Mouse (Mus musculus) forebrain, embryonic 16.5 days (tissue): ENCODE measurements at regions not wholly inside any gene's neighbourhood (a gene's known extent, or its start where the extent isn't known, plus 50 kb on each side); places are given as distances from the start of the nearest gene placed in this dataset.

Source experiments
- ATAC-seq: fragments of 200-750 bp; cut with Nextera tagmentation; 2 replicates; pipeline ENCODE4 v1.8.0; 2017; ENCODE audit warnings: mild to moderate bottlenecking, moderate library complexity
- H3K27ac ChIP-seq: fragments of 300-500 bp; sonication (generic); 2 replicates; pipeline ENCODE4 v1.5.1; 2014; ENCODE audit warnings: low read length, control low read depth
- H3K27me3 ChIP-seq: fragments of 300-500 bp; sonication (generic); replicated peaks from 2 replicates; pipeline ENCODE4 v1.6.1; 2014; ENCODE audit warnings: low read length; ENCODE audit not compliant: control insufficient read depth, insufficient read depth
- H3K36me3 ChIP-seq: fragments of 300-500 bp; sonication (generic); 2 replicates; pipeline ENCODE4 v1.6.1; 2014; ENCODE audit not compliant: control insufficient read depth, insufficient read depth
- H3K4me1 ChIP-seq: fragments of 300-500 bp; sonication (generic); replicated peaks from 2 replicates; pipeline ENCODE4 v1.6.1; 2014; ENCODE audit warnings: low read length; ENCODE audit not compliant: control insufficient read depth, insufficient read depth
- H3K4me2 ChIP-seq: fragments of 300-500 bp; sonication (generic); 2 replicates; pipeline ENCODE4 v1.6.1; 2014; ENCODE audit warnings: mild to moderate bottlenecking, low read length, control low read depth
- H3K4me3 ChIP-seq: fragments of 300-500 bp; sonication (generic); replicated peaks from 2 replicates; pipeline ENCODE4 v1.5.1; 2014; ENCODE audit warnings: mild to moderate bottlenecking, low read length, control low read depth
- H3K9ac ChIP-seq: fragments of 300-500 bp; sonication (generic); replicated peaks from 2 replicates; pipeline ENCODE4 v1.6.1; 2014; ENCODE audit warnings: low read depth, low read length, control low read depth
- H3K9me3 ChIP-seq: fragments of 300-500 bp; sonication (generic); 2 replicates; pipeline ENCODE4 v1.6.1; 2016; ENCODE audit warnings: low read length; ENCODE audit not compliant: control insufficient read depth
- WGBS: fragments of 180-500 bp; shearing (Covaris S2); extraction: QIAGEN DNeasy Blood & Tissue Kit; methylation state at CpG from one replicate; pipeline ENCODE4 v1.1.7; 2014; 5-methylcytosine and 5-hydroxymethylcytosine counted together

DNA sequence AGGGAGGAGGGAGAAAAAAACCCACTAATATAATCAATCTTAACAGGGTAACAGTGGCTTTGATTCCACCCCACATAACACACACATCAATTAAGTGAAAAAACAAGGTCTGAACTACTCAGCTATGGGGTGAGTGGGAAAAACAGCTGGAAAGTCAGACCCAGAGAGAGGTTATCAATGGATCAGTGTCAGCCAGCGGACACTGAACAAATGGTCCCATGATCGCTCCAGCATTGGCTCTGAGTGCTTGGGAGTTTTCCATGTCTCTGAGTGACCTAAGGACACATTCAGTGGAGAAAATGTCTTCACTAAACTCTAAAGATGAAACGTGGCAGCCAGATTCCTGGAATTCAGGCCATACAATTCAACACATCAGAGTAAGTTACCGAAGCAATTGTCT is 281.9 kb downstream of the Epha4 start:
- no peaks in the 10 kb centered on the region for H3K36me3 ChIP-seq
- H3K27me3 ChIP-seq: no peaks in the 10 kb centered on the region
- H3K4me1 ChIP-seq: no peaks in the 10 kb centered on the region
- H3K9me3 ChIP-seq: no peaks in the 10 kb centered on the region
- no peak for ATAC-seq
- no peak overlapping the region for H3K9ac ChIP-seq
- no peak overlapping the region for H3K27ac ChIP-seq
- no peak overlapping the region for H3K4me2 ChIP-seq
- no peak overlapping the region for H3K4me3 ChIP-seq
- 82% methylated on average over 4 of the region's 4 CpGs for WGBS

DNA sequence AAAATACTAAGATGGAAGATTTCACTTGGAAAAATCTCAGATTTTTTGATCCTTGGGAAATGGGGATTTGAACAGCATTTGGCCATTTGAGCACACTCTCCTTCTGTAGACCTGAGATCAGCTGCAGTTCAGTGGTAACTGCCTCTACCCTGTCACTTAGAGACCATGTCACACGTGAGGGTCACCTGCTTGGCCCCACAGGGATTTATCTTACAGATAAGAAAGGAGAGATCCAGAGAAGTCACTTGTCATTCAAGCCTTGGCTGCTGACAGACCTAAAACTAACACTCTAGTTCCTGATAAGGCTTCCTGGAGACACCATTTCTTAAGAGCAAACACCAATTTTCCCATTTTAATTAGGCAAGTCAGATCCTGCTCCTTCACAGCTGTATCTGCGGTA is 270.2 kb downstream of the Epha4 start:
- no peaks in the 10 kb centered on the region for H3K9me3 ChIP-seq
- ATAC-seq: no peak
- no peak overlapping the region for H3K27ac ChIP-seq
- H3K4me3 ChIP-seq: no peak overlapping the region
- no peak overlapping the region for H3K4me2 ChIP-seq
- no peaks in the 10 kb centered on the region for H3K27me3 ChIP-seq
- WGBS: 61% methylated on average over 2 of the region's 2 CpGs
- no peak overlapping the region for H3K9ac ChIP-seq
- H3K4me1 ChIP-seq: no peaks in the 10 kb centered on the region
- no peaks in the 10 kb centered on the region for H3K36me3 ChIP-seq

DNA sequence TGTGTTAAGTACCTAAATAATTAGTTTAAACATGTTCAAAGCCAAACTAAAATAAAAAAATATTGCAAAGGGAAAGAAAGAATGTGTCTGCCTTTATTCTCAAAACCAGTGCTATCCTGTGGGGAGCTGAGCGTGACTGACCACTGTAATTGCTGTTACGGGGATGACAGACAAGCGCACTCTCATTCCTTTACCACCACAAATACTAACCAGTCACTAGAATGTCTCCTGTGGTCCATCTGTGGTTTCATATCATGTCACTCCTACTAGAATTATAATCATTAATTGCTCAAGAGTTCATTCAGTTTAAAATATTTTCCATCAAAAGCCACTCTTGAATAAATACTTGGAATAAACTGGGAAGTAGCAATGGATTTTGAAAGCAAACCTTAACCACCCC is 268.8 kb downstream of the Epha4 start:
- no peak for ATAC-seq
- Histone ChIP-seq H3K27me3 (no peaks in the 10 kb centered on the region), H3K4me3 (no peak overlapping the region), H3K9me3 (no peaks in the 10 kb centered on the region), H3K27ac (no peak overlapping the region), H3K4me1 (no peaks in the 10 kb centered on the region), H3K9ac (no peak overlapping the region), H3K36me3 (no peaks in the 10 kb centered on the region), H3K4me2 (no peak overlapping the region)
- 40% methylated on average over 3 of the region's 3 CpGs for WGBS

DNA sequence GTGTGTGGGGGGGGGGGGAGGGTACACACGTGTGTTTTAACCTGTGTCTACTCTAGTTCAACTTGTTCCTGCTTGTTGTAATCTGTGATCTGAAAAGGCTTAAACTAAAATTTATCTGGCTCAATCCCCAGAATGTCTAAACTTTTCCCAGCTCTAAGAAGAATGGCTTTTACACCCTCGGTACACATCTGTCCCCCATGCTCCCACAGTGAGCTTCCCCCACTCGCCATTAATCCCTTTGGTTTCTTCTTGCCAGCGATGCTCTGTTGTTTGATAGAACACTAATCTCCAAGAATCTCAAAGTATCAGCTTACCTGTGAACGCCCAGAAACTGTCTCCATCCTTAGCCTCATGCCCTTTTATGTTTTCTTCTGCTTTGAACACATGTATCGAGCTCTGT is 260.6 kb downstream of the Epha4 start:
- H3K4me2 ChIP-seq: no peak overlapping the region
- H3K9me3 ChIP-seq: no peaks in the 10 kb centered on the region
- ATAC-seq: no peak
- H3K27ac ChIP-seq: no peak overlapping the region
- 63% methylated on average over 6 of the region's 6 CpGs for WGBS
- H3K4me3 ChIP-seq: no peak overlapping the region
- H3K27me3 ChIP-seq: no peaks in the 10 kb centered on the region
- H3K4me1 ChIP-seq: no peaks in the 10 kb centered on the region
- H3K36me3 ChIP-seq: no peaks in the 10 kb centered on the region
- no peak overlapping the region for H3K9ac ChIP-seq

DNA sequence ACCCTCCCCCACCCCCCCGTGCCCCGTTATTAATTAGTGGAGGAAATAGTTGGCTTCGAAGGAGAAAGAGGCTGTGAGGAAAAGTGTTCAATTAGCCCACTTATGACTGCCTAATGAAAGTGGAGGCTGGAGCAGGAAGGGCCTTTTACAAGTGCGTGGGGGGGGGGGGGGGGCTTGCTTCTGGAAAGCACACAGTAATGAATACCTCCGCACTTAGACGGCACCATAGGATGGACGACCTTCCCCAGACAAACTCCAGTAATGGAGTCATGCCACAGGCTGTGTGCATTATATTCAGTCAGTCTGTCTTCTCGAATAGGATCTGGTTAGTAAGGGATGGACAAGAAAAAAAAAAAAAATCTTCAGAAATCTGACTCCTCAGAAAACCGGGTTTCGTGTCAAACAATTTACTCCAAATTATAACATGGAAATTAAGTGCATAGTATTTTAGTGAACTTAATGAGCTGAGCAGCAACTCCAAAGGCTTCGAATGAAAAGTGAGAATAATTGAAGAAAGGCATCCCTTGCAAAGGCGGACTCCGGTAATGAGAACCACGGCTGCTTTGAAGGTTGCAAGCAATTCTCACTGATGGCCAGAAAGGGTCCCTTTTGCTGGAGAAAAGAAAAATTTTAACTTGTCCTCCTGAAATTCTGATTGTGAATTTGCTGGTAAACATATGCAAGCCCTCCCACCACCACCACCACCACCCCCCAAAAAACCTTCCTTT is 258.6 kb downstream of the Epha4 start:
- 9% methylated on average over 14 of the region's 14 CpGs for WGBS
- H3K9ac ChIP-seq: no peak overlapping the region

DNA sequence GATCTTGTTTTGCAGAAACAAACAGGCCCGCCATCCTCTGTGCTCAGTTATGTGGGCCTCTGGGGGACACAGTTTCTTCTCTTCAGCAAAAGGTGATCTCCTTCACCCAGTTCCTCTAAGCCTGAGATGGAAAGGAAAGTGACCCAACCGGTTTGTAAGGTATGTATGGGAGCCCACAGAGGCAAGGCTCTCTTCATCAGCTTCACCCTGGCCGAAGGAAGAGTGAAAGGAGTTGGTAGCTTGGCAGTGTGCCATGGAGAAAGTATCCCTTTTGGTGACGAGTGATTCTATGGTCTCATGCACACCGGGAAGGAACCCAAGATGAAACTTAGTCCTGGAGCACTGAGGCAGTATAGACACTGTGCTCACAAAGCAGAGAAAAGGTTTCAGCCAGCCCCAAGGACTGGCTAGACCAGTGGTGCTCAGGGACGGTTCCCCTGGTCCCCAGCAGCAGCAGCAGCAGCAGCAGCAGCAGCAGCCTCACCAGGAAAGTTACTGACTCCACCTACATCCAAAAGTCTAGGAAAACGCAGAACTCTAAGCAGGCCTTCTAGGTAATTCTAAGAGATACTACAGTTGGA is 256.1 kb downstream of the Epha4 start:
- Histone ChIP-seq H3K9me3 (no peaks in the 10 kb centered on the region), H3K4me2 (no peak overlapping the region), H3K27me3 (no peaks in the 10 kb centered on the region), H3K27ac (no peak overlapping the region), H3K9ac (no peak overlapping the region), H3K4me1 (no peaks in the 10 kb centered on the region), H3K4me3 (no peak overlapping the region), H3K36me3 (no peaks in the 10 kb centered on the region)
- ATAC-seq: no peak
- WGBS: 34% methylated on average over 7 of the region's 7 CpGs

More for the DNA sequence above, 258.6 kb downstream of the Epha4 start:
- H3K4me2 ChIP-seq: no peak overlapping the region
- no peaks in the 10 kb centered on the region for H3K9me3 ChIP-seq
- H3K27ac ChIP-seq: no peak overlapping the region
- no peaks in the 10 kb centered on the region for H3K27me3 ChIP-seq
- no peak overlapping the region for H3K4me3 ChIP-seq
- H3K4me1 ChIP-seq: no peaks in the 10 kb centered on the region
- ATAC-seq: no peak
- H3K36me3 ChIP-seq: no peaks in the 10 kb centered on the region

DNA sequence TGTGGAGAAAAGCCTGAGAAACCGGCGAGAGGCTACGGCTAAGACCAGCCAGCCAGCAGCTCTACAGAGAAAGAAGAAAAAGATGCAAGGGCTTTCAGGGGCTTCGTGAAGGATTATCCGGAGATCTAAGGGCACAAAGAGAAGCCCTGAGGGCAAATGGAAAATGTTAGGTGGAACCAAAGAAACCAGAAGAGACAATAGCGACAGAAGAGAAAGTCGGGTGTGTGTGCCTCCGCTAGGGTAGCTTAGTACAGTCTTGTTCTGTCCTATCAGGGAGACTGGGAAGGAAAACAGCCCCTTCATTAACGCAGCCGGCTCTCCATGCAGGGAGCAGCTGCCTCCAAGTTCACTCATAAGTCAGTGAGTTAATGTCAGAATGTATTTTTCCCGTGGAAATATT is 255.1 kb downstream of the Epha4 start:
- Histone ChIP-seq H3K4me1 (no peaks in the 10 kb centered on the region), H3K4me2 (peak overlapping the region; percentile 22), H3K27ac (no peak overlapping the region), H3K9me3 (no peaks in the 10 kb centered on the region), H3K27me3 (no peaks in the 10 kb centered on the region), H3K36me3 (no peaks in the 10 kb centered on the region), H3K9ac (no peak overlapping the region; the same call in 1 of the 2 replicates), H3K4me3 (no peak overlapping the region)
- no peak for ATAC-seq
- 10% methylated on average over 11 of the region's 11 CpGs for WGBS

DNA sequence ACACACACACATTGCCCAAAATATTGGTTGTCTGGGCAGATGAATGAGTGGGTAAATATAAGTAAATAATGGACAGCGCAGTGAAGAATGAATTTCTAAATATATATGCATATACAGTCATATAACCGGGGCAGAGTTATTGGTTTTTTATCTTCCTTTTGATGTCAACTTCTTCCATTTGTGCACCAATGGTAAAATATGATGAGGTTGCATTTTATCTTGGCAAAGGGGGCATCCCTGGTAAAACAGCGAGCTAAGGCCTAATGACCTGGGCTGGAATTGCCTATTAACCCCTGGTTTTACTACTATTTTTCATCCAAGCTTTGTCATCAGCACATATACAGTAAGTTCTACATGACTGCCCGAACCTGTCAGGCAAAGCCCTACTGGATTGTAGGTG is 253.2 kb downstream of the Epha4 start:
- no peaks in the 10 kb centered on the region for H3K36me3 ChIP-seq
- H3K9ac ChIP-seq: no peak overlapping the region
- H3K27ac ChIP-seq: no peak overlapping the region
- H3K4me1 ChIP-seq: no peaks in the 10 kb centered on the region
- no peaks in the 10 kb centered on the region for H3K9me3 ChIP-seq
- no peak overlapping the region for H3K4me2 ChIP-seq
- no peak overlapping the region for H3K4me3 ChIP-seq
- ATAC-seq: no peak
- H3K27me3 ChIP-seq: no peaks in the 10 kb centered on the region
- 96% methylated on average over 4 of the region's 4 CpGs for WGBS

DNA sequence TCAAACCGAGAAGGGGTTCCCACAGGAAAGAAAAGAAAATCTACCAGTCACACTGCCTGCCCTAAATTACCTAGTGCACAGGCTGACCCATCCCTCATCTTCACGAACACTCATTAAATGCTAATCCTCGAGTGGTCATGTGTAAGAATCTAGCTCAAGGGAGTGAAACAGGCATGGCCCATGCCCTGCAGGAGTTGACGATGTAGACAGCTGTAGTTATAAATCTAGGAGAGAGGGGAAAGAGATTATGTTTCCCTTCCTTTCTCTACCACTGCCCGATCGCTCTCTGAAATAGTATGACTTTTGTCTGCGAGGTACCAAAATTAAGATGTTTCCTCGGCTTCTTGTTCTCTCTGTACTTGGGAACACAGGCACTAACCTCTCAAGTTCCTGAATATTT is 249.2 kb downstream of the Epha4 start:
- H3K27me3 ChIP-seq: no peaks in the 10 kb centered on the region
- H3K4me2 ChIP-seq: no peak overlapping the region
- no peaks in the 10 kb centered on the region for H3K36me3 ChIP-seq
- H3K4me1 ChIP-seq: no peaks in the 10 kb centered on the region
- 61% methylated on average over 8 of the region's 8 CpGs for WGBS
- ATAC-seq: no peak
- H3K9me3 ChIP-seq: no peaks in the 10 kb centered on the region
- no peak overlapping the region for H3K27ac ChIP-seq
- no peak overlapping the region for H3K4me3 ChIP-seq
- no peak overlapping the region for H3K9ac ChIP-seq
